Mouse (Mus musculus): ENCODE data around the gene Gm9887. TPM values are rescaled to one million over a fixed set of nuclear protein-coding genes. Genes with fewer than 3 reads are reported as not detected.

Gm9887 gene
- polyA plus RNA-seq (2015; fragmentation: Nextera tagmentation; extraction: Ambion mirVana) = 1.8 and 1.9 TPM in 2 replicates

DNA sequence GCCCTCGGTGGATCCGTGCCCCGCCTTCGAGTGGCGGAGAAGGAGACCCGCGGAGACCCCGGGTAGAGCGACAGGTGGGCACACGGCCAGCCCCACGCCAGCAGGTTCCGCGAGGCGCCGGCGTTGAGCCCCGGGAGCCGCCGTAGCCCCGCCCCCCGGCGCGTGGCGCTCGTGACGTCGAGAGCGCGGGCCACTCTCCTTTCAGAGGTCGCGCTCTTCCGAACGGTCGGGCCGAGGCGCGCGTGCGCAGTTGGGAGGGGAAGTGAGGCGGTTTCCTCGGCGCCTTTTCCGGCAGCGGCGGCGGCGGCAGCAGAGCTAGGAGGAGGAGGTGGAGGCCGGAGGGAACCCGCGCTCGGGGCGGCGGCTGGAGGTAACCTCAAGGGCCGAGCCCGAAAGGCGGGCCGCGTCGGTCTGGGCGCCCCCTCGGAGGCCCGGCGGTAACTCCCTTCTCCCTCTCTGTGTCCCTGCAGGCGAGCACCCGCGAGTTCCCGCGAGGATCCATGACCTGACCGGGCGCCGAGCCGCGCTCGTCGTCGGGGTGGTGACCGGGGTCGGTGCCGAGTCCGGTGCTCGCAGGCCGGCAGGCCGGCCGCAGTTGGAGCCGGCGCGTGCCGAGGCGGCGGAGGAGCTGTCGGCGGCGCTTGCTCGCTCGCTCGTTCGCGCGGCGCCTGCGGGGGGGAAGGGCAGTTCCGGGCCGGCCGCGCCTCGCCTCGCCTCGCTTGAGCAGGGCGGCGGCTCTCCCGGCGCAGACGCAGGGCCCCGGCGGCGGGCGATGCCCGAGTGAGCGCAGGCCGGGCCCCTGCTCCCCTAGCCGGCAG lies at the start of gene Gm9887, which contains the start of gene Arf6:
Gene Gm9887 (minus strand): TSS at position 605 of the 818 bp plus-strand sequence.
Gene Arf6 (plus strand): TSS at position 297 of the 818 bp plus-strand sequence.
- ATAC-seq (ENCODE audit: borderline replicate concordance, extremely low read depth, low FRiP score, low TSS enrichment) = peak; percentile 94
- no peaks in the 10 kb centered on the region for H3K9me3 ChIP-seq
- peak within 1 kb of the TSS; percentile 97 for H3K4me3 ChIP-seq
- H3K36me3 ChIP-seq = peaks cover 11% of the 10 kb centered on the region
- H3K4me2 ChIP-seq = peak within 1 kb of the TSS; percentile 86
- peak within 1 kb of the TSS; percentile 99 for H3K9ac ChIP-seq
- H3K4me1 ChIP-seq = peaks cover 25% of the 10 kb centered on the region
- H3K27me3 ChIP-seq = no peaks in the 10 kb centered on the region
- H3K27ac ChIP-seq = peak within 1 kb of the TSS; percentile 99
- under 1% methylated on average over 111 of the region's 121 CpGs for WGBS

- Histone ChIP-seq H3K4me1 (peaks cover 18% of the 10 kb centered on the region), H3K9ac (no peak overlapping the region), H3K4me3 (no peak overlapping the region), H3K27ac (no peak overlapping the region), H3K9me3 (no peaks in the 10 kb centered on the region), H3K4me2 (no peak overlapping the region), H3K36me3 (no peaks in the 10 kb centered on the region), H3K27me3 (no peaks in the 10 kb centered on the region)
- 51% methylated on average over 3 of the region's 3 CpGs for WGBS
- no peak for ATAC-seq (ENCODE audit: borderline replicate concordance, extremely low read depth, low FRiP score, low TSS enrichment)
These were observed 48.5 kb upstream of the Gm9887 start for GRCm38 (mm10) chr12:69420716-69421115.

GRCm38 (mm10) chr12:69419606-69420005 lies 47.3 kb upstream of the Gm9887 start:
- Histone ChIP-seq H3K4me2 (no peak overlapping the region), H3K4me1 (peaks cover 6% of the 10 kb centered on the region), H3K36me3 (no peaks in the 10 kb centered on the region), H3K4me3 (no peak overlapping the region), H3K27ac (no peak overlapping the region), H3K27me3 (no peaks in the 10 kb centered on the region), H3K9me3 (no peaks in the 10 kb centered on the region), H3K9ac (no peak overlapping the region)
- WGBS = 82% methylated on average over 4 of the region's 4 CpGs
- ATAC-seq (ENCODE audit: borderline replicate concordance, extremely low read depth, low FRiP score, low TSS enrichment) = no peak

GRCm38 (mm10) chr12:69419017-69419605 lies 46.9 kb upstream of the Gm9887 start:
- Histone ChIP-seq H3K4me2 (no peak overlapping the region), H3K36me3 (no peaks in the 10 kb centered on the region), H3K9ac (no peak overlapping the region), H3K4me3 (no peak overlapping the region), H3K4me1 (peaks cover 3% of the 10 kb centered on the region; the same call in 1 of the 2 replicates), H3K27ac (no peak overlapping the region), H3K9me3 (no peaks in the 10 kb centered on the region), H3K27me3 (no peaks in the 10 kb centered on the region)
- 60% methylated on average over 14 of the region's 14 CpGs for WGBS
- no peak for ATAC-seq (ENCODE audit: borderline replicate concordance, extremely low read depth, low FRiP score, low TSS enrichment)

GRCm38 (mm10) chr12:69418606-69419005 lies 46.3 kb upstream of the Gm9887 start:
- Histone ChIP-seq H3K9me3 (no peaks in the 10 kb centered on the region), H3K27ac (no peak overlapping the region), H3K27me3 (no peaks in the 10 kb centered on the region), H3K4me3 (no peak overlapping the region), H3K36me3 (no peaks in the 10 kb centered on the region), H3K4me1 (peaks cover 3% of the 10 kb centered on the region; the same call in 1 of the 2 replicates), H3K9ac (no peak overlapping the region), H3K4me2 (no peak overlapping the region)
- ATAC-seq (ENCODE audit: borderline replicate concordance, extremely low read depth, low FRiP score, low TSS enrichment) = no peak
- WGBS = 85% methylated on average over 13 of the region's 13 CpGs

- no peaks in the 10 kb centered on the region for H3K27me3 ChIP-seq
- WGBS = 56% methylated on average over 9 of the region's 9 CpGs
- H3K9me3 ChIP-seq = no peaks in the 10 kb centered on the region
- 0 out of 2 replicates have a peak, but pooled peaks cover 5% of the 10 kb centered on the region for H3K4me1 ChIP-seq
- ATAC-seq (ENCODE audit: borderline replicate concordance, extremely low read depth, low FRiP score, low TSS enrichment) = no peak
- no peak overlapping the region for H3K9ac ChIP-seq
- H3K4me2 ChIP-seq = no peak overlapping the region
- no peak overlapping the region for H3K4me3 ChIP-seq
- no peaks in the 10 kb centered on the region for H3K36me3 ChIP-seq
- H3K27ac ChIP-seq = no peak overlapping the region
These were observed 45.5 kb upstream of the Gm9887 start for GRCm38 (mm10) chr12:69417701-69418291.

GRCm38 (mm10) chr12:69416793-69417192 lies 44.5 kb upstream of the Gm9887 start:
- Histone ChIP-seq H3K9ac (no peak overlapping the region), H3K27ac (no peak overlapping the region), H3K9me3 (no peaks in the 10 kb centered on the region), H3K36me3 (no peaks in the 10 kb centered on the region), H3K4me2 (no peak overlapping the region), H3K4me3 (no peak overlapping the region), H3K27me3 (no peaks in the 10 kb centered on the region), H3K4me1 (0 out of 2 replicates have a peak, but pooled peaks cover 9% of the 10 kb centered on the region)
- ATAC-seq (ENCODE audit: borderline replicate concordance, extremely low read depth, low FRiP score, low TSS enrichment) = no peak
- WGBS = 72% methylated on average over 7 of the region's 7 CpGs

DNA sequence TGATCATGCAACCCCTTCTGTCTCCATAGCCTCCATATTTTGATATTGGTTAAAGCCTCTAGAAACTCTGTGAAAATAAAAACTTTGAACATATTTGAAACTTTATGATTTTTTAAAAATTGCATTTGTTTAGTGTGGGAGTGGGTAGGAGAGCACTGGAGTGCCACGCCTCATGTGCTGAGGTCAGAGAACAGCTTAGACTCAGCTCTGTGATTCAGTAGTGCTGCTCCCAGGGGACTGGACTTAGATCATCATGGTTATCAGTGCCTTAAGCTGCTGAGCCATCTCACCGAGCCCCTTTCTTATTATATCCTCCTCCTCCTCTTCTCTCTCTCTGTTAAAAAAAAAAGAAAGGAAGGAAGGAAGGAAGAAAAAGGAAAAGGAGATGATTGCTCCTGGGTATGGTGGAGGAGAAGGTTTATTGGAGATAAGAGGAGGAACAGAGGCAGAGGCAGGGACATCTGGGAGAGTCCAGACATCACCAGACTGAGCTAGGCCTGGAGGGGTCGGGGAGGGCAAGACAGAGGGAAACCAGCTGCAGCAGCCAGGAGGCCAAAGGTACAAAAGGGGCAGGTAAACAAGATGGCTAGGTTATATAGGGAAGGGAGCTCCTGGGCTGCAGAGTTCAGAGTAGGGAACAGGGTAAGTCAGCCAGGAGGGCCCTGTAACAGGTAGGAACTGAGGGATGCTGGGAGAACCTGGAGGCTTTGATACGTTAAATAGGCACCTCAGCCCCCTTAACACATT lies 42.7 kb upstream of the Gm9887 start:
- Histone ChIP-seq H3K4me2 (no peak overlapping the region), H3K9ac (no peak overlapping the region), H3K4me3 (no peak overlapping the region), H3K36me3 (no peaks in the 10 kb centered on the region), H3K4me1 (0 out of 2 replicates have a peak, but pooled peaks cover 9% of the 10 kb centered on the region), H3K27me3 (no peaks in the 10 kb centered on the region), H3K9me3 (no peaks in the 10 kb centered on the region), H3K27ac (no peak overlapping the region)
- WGBS = 66% methylated on average over 4 of the region's 4 CpGs
- ATAC-seq (ENCODE audit: borderline replicate concordance, extremely low read depth, low FRiP score, low TSS enrichment) = no peak

DNA sequence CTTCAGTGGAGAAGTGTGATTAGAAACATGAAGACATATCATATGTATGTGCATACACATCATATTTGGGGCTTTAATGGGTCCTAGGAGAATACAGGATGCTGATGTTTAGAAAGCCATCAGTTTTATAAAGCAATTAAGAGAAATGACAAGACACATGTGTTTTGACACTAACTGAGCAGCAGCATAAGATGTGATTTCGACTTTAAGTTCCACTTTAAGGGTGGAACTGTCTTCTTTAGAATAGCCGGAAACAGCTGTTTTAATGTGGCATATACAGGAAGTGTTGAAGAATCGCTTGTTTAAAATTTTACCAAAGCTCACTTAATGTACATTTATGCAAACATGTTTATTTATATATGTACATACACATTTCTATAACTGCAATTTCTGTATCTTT lies 41.0 kb upstream of the Gm9887 start:
- no peak overlapping the region for H3K27ac ChIP-seq
- no peak for ATAC-seq (ENCODE audit: borderline replicate concordance, extremely low read depth, low FRiP score, low TSS enrichment)
- 42% methylated on average over 3 of the region's 3 CpGs for WGBS

GRCm38 (mm10) chr12:69411936-69412335 lies 39.7 kb upstream of the Gm9887 start:
- H3K9ac ChIP-seq = no peak overlapping the region
- WGBS = 46% methylated on average over 4 of the region's 4 CpGs
- H3K9me3 ChIP-seq = no peaks in the 10 kb centered on the region
- H3K27me3 ChIP-seq = no peaks in the 10 kb centered on the region
- ATAC-seq (ENCODE audit: borderline replicate concordance, extremely low read depth, low FRiP score, low TSS enrichment) = no peak
- no peak overlapping the region for H3K27ac ChIP-seq
- H3K4me3 ChIP-seq = no peak overlapping the region
- no peaks in the 10 kb centered on the region for H3K36me3 ChIP-seq
- H3K4me1 ChIP-seq = 0 out of 2 replicates have a peak, but pooled peaks cover 9% of the 10 kb centered on the region
- no peak overlapping the region for H3K4me2 ChIP-seq

More for the DNA sequence above, 41.0 kb upstream of the Gm9887 start:
- no peak overlapping the region for H3K9ac ChIP-seq
- H3K4me1 ChIP-seq = 0 out of 2 replicates have a peak, but pooled peaks cover 9% of the 10 kb centered on the region
- H3K4me2 ChIP-seq = no peak overlapping the region; the same call in 1 of the 2 replicates
- no peaks in the 10 kb centered on the region for H3K9me3 ChIP-seq
- no peaks in the 10 kb centered on the region for H3K36me3 ChIP-seq
- no peaks in the 10 kb centered on the region for H3K27me3 ChIP-seq
- H3K4me3 ChIP-seq = no peak overlapping the region

DNA sequence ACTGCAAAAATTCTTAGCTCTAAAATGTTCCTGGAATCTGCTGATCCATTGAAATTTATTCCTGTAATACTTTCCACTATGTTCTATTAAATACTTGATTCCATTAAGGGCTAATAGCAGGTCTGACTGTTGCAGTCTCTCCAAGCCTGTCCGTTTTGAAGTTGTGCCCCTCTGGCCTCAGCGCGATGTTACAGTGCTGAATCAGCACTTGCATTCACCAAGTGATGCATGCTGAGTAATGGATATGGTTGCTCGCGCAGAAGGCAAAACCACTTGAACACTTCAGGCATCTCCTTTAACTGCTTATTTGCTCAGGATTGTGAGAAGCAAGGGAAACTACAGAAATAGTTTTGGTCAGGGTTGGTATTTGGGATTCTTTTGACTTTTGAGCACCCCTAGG lies 38.5 kb upstream of the Gm9887 start:
- H3K9me3 ChIP-seq = no peaks in the 10 kb centered on the region
- no peak overlapping the region for H3K4me3 ChIP-seq
- H3K4me1 ChIP-seq = 0 out of 2 replicates have a peak, but pooled peaks cover 9% of the 10 kb centered on the region
- no peak overlapping the region for H3K9ac ChIP-seq
- no peaks in the 10 kb centered on the region for H3K27me3 ChIP-seq
- H3K4me2 ChIP-seq = no peak overlapping the region
- no peak for ATAC-seq (ENCODE audit: borderline replicate concordance, extremely low read depth, low FRiP score, low TSS enrichment)
- no peak overlapping the region for H3K27ac ChIP-seq
- WGBS = 63% methylated on average over 5 of the region's 5 CpGs
- no peaks in the 10 kb centered on the region for H3K36me3 ChIP-seq
